ENCODE assay signal across 8 mouse cellular contexts in the genomic region with DNA sequence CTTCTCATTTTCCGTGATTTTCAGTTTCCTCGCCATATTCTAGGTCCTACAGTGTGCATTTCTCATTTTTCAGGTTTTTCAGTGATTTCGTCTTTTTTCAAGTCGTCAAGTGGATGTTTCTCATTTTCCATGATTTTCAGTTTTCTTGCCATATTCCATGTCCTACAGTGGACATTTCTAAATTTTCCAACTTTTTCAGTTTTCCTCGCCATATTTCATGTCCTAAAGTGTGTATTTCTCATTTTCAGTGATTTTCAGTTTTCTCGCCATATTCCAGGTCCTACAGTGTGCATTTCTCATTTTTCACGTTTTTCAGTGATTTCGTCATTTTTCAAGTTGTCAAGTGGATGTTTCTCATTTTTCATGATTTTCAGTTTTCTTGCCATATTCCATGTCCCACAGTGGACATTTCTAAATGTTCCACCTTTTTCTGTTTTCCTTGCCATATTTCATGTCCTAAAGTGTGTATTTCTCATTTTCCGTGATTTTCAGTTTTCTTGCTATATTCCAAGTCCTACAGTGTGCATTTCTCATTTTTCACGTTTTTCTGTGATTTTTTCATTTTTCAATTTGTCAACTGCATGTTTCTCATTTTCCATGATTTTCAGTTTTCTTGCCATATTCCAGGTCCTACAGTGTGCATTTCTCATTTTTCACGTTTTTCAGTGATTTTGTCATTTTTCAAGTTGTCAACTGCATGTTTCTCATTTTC. TPM values are rescaled to one million over a fixed set of nuclear protein-coding genes. Genes with fewer than 3 reads are reported as not detected.
DNase-seq lines count a peak whose midpoint lies in the region; ATAC-seq and TF ChIP-seq lines count a peak whose summit lies in the region.
"Not testable (repeated sequence)": the region's sequence is repeated elsewhere in the genome, so short reads cannot be mapped to it uniquely, and the experiment has no call there.

No protein-coding gene starts in this region.

- not testable (repeated sequence) for DNase-seq in Patski (ENCODE audit: low read depth, low spot score)
- DNase-seq in cerebellum, postnatal 36 days, result peak; percentile 85 to 88
- peak; percentile 100 for DNase-seq in gastrocnemius, adult 18-20 months (ENCODE audit: low spot score)
- DNase-seq in layer of hippocampus, adult 9-11 months, result peak; percentile 94
- DNase-seq in lung, embryonic 14.5 days, result peak; percentile 53
- DNase-seq in ovary, adult 18-20 months (ENCODE audit: low spot score), result peak; percentile 90
- DNase-seq in thymus, postnatal 14 days, result peak; percentile 98

- WGBS in hindbrain, embryonic 13.5 days, result 71% methylated on average over 9 of the region's 11 CpGs
- WGBS in lung, embryonic 14.5 days, result 58% methylated on average over 8 of the region's 11 CpGs

- not testable (repeated sequence) for H3K4me3 ChIP-seq in hindbrain, embryonic 13.5 days; lung, embryonic 14.5 days (ENCODE audit: low read depth, low read length)

- POLR2A ChIA-PET in Patski (lab: Charles Lee), result not testable (repeated sequence)

- not testable (repeated sequence) for TF ChIP-seq CTCF in Patski (IDR thresholded peaks at IDR 0.05); lung, embryonic 14.5 days (IDR thresholded peaks at IDR 0.05; ENCODE audit: low read depth)

- peak; percentile 60 for ATAC-seq in Patski
- ATAC-seq in hindbrain, embryonic 13.5 days (ENCODE audit: low FRiP score), result peak; percentile 85
- ATAC-seq in lung, embryonic 14.5 days (ENCODE audit: insufficient read depth), result peak; percentile 87

- in situ Hi-C loops in Patski (cut with MboI; ENCODE audit: low pct_unique_long_range_greater_than_20kb), result not testable (repeated sequence)

- not testable (repeated sequence) for H3K4me1 ChIP-seq in hindbrain, embryonic 13.5 days (replicated peaks); lung, embryonic 14.5 days (ENCODE audit: insufficient read depth)

- CTCF ChIA-PET in Patski (lab: Charles Lee), result not testable (repeated sequence)

- not testable (repeated sequence) for H3K27ac ChIP-seq in hindbrain, embryonic 13.5 days; lung, embryonic 14.5 days (ENCODE audit: low read depth)

- H3K9me3 ChIP-seq in hindbrain, embryonic 13.5 days; lung, embryonic 14.5 days (ENCODE audit: low read depth, low read length): not testable (repeated sequence)

- H3K36me3 ChIP-seq in hindbrain, embryonic 13.5 days; lung, embryonic 14.5 days (ENCODE audit: insufficient read depth): not testable (repeated sequence)

- H3K4me2 ChIP-seq in hindbrain, embryonic 13.5 days; lung, embryonic 14.5 days: not testable (repeated sequence)

- not testable (repeated sequence) for H3K27me3 ChIP-seq in Patski; hindbrain, embryonic 13.5 days; lung, embryonic 14.5 days (ENCODE audit: insufficient read depth, low read length)

- H3K9ac ChIP-seq in hindbrain, embryonic 13.5 days; lung, embryonic 14.5 days: not testable (repeated sequence)

RNA-seq across cellular contexts. Expression of a gene that starts 1.0 kb away (rescaled TPM):
- not detected for polyA plus RNA-seq in Patski (2021)
- not detected for total RNA-seq in gastrocnemius, adult 18-20 months (2021)
- polyA plus RNA-seq in hindbrain, embryonic 13.5 days (2015; fragmentation: Nextera tagmentation; extraction: Ambion mirVana), result 0.39 TPM in 1 of 2 replicates, not detected in the other
- polyA plus RNA-seq in lung, embryonic 14.5 days (2014; fragmentation: Nextera tagmentation; extraction: Ambion mirVana), result not detected in 2 replicates

RNA-seq across cellular contexts. Expression of a gene that starts 1.4 kb away (rescaled TPM):
- polyA plus RNA-seq in Patski (2021), result not detected
- not detected for total RNA-seq in gastrocnemius, adult 18-20 months (2021)
- not detected in 2 replicates for polyA plus RNA-seq in hindbrain, embryonic 13.5 days (2015; fragmentation: Nextera tagmentation; extraction: Ambion mirVana)
- not detected in 2 replicates for polyA plus RNA-seq in lung, embryonic 14.5 days (2014; fragmentation: Nextera tagmentation; extraction: Ambion mirVana)

RNA-seq across cellular contexts. Expression of a gene that starts 10.8 kb away (rescaled TPM):
- polyA plus RNA-seq in Patski (2021), result not detected
- total RNA-seq in gastrocnemius, adult 18-20 months (2021), result under 1 TPM in 1 of 2 experiments, not detected in 1; 0.48 TPM
- polyA plus RNA-seq in hindbrain, embryonic 13.5 days (2015; fragmentation: Nextera tagmentation; extraction: Ambion mirVana), result 0.47 TPM in 1 of 2 replicates, not detected in the other
- not detected in 2 replicates for polyA plus RNA-seq in lung, embryonic 14.5 days (2014; fragmentation: Nextera tagmentation; extraction: Ambion mirVana)

RNA-seq across cellular contexts. Expression of a gene that starts 13.3 kb away (rescaled TPM):
- polyA plus RNA-seq in Patski (2021), result not detected
- not detected for total RNA-seq in gastrocnemius, adult 18-20 months (2021)
- polyA plus RNA-seq in hindbrain, embryonic 13.5 days (2015; fragmentation: Nextera tagmentation; extraction: Ambion mirVana), result not detected in 2 replicates
- not detected in 2 replicates for polyA plus RNA-seq in lung, embryonic 14.5 days (2014; fragmentation: Nextera tagmentation; extraction: Ambion mirVana)

RNA-seq across cellular contexts. Expression of a gene that starts 15.1 kb away (rescaled TPM):
- not detected for polyA plus RNA-seq in Patski (2021)
- total RNA-seq in gastrocnemius, adult 18-20 months (2021), result under 1 TPM in 1 of 2 experiments, not detected in 1; 0.39 TPM
- 0.75 and 0.81 TPM in 2 replicates for polyA plus RNA-seq in hindbrain, embryonic 13.5 days (2015; fragmentation: Nextera tagmentation; extraction: Ambion mirVana)
- not detected in 2 replicates for polyA plus RNA-seq in lung, embryonic 14.5 days (2014; fragmentation: Nextera tagmentation; extraction: Ambion mirVana)
